Mouse (Mus musculus): ENCODE results near the gene Gm6358. TPM values are rescaled to one million over a fixed set of nuclear protein-coding genes. Genes with fewer than 3 reads are reported as not detected.
"Not testable (repeated sequence)": the region's sequence is repeated elsewhere in the genome, so short reads cannot be mapped to it uniquely, and the experiment has no call there.

The Gm6358 gene
- not detected in 2 replicates for polyA plus RNA-seq (2015; fragmentation: Nextera tagmentation; extraction: Ambion mirVana)

DNA sequence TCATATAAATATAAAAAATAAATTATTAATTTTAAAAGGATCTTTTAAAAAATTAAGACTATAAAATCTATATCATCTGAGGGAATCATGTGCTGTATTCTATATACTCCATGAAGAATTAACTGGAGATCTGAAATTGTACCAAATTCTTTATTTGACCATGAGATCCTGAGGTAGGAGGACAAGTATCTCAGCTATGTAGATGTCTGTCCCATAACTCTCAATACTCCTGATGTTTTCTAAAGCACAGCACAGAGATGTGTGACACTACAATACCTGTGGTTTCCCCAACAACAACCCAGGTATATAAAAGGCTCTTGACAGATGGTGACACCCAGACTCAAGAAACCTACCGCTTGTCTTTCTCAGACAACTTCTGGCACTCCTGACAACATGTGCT is at the start of gene Gm6358:
TSS of gene Gm6358 (plus strand) at position 301 of the 400 bp plus-strand sequence.
- WGBS = 100% methylated on average over 1 of the region's 1 CpGs
- Histone ChIP-seq H3K4me3 (ENCODE audit: low read depth, low read length) (no peak within 1 kb of the TSS), H3K4me2 (ENCODE audit: low read length) (no peak within 1 kb of the TSS), H3K9me3 (replicated peaks; ENCODE audit: control insufficient read depth, low read length, poor library complexity, severe bottlenecking) (no peaks in the 10 kb centered on the region), H3K27me3 (ENCODE audit: control insufficient read depth, insufficient read depth, low read depth, low read length) (no peaks in the 10 kb centered on the region), H3K4me1 (ENCODE audit: control insufficient read depth, insufficient read depth, low read length) (no peaks in the 10 kb centered on the region), H3K36me3 (ENCODE audit: control insufficient read depth, insufficient read depth, low read length) (no peaks in the 10 kb centered on the region), H3K27ac (ENCODE audit: low read length) (no peak within 1 kb of the TSS), H3K9ac (ENCODE audit: low read depth, low read length) (no peak within 1 kb of the TSS)
- no peak for ATAC-seq

GRCm38 (mm10) chr16:89150786-89151185 is 10.1 kb downstream of the Gm6358 start, which contains the start of gene Gm10061:
Gm10061 (plus strand) TSS chr16:89151086.
- no peak within 1 kb of the TSS for H3K27ac ChIP-seq (ENCODE audit: low read length)
- no peak within 1 kb of the TSS for H3K4me3 ChIP-seq (ENCODE audit: low read depth, low read length)
- no peaks in the 10 kb centered on the region for H3K27me3 ChIP-seq (ENCODE audit: control insufficient read depth, insufficient read depth, low read depth, low read length)
- ATAC-seq = no peak
- H3K36me3 ChIP-seq (ENCODE audit: control insufficient read depth, insufficient read depth, low read length) = no peaks in the 10 kb centered on the region
- H3K9me3 ChIP-seq (replicated peaks; ENCODE audit: control insufficient read depth, low read length, poor library complexity, severe bottlenecking) = no peaks in the 10 kb centered on the region
- H3K4me2 ChIP-seq (ENCODE audit: low read length) = no peak within 1 kb of the TSS
- no peak within 1 kb of the TSS for H3K9ac ChIP-seq (ENCODE audit: low read depth, low read length)
- WGBS = 100% methylated on average over 1 of the region's 1 CpGs
- no peaks in the 10 kb centered on the region for H3K4me1 ChIP-seq (ENCODE audit: control insufficient read depth, insufficient read depth, low read length)

DNA sequence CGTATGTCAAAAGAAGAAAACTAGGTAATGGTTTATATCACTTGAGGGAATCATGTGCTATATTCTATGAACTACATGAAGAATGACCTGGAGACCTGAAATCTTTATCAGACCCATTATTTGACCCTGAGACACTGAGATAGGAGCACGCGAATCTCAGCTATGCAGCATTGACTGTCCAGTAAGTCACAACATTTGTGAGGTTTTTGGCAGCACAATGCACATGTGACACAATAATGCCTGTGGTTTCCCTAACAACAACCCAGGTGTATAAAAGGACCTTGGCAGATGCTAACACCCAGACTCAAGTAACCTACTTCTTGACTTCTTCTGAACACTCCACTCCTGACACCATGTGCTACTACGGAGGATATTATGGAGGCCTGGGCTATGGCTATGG is 17.0 kb downstream of the Gm6358 start, which contains the start of gene Gm9789:
TSS of gene Gm9789 (plus strand) at position 301 of the 400 bp plus-strand sequence.
- Histone ChIP-seq H3K9ac (ENCODE audit: low read depth, low read length) (no peak within 1 kb of the TSS), H3K27me3 (ENCODE audit: control insufficient read depth, insufficient read depth, low read depth, low read length) (no peaks in the 10 kb centered on the region), H3K4me3 (ENCODE audit: low read depth, low read length) (no peak within 1 kb of the TSS), H3K36me3 (ENCODE audit: control insufficient read depth, insufficient read depth, low read length) (no peaks in the 10 kb centered on the region), H3K9me3 (replicated peaks; ENCODE audit: control insufficient read depth, low read length, poor library complexity, severe bottlenecking) (no peaks in the 10 kb centered on the region), H3K27ac (ENCODE audit: low read length) (no peak within 1 kb of the TSS), H3K4me1 (ENCODE audit: control insufficient read depth, insufficient read depth, low read length) (no peaks in the 10 kb centered on the region), H3K4me2 (ENCODE audit: low read length) (no peak within 1 kb of the TSS)
- no peak for ATAC-seq
- WGBS = 87% methylated on average over 4 of the region's 4 CpGs

DNA sequence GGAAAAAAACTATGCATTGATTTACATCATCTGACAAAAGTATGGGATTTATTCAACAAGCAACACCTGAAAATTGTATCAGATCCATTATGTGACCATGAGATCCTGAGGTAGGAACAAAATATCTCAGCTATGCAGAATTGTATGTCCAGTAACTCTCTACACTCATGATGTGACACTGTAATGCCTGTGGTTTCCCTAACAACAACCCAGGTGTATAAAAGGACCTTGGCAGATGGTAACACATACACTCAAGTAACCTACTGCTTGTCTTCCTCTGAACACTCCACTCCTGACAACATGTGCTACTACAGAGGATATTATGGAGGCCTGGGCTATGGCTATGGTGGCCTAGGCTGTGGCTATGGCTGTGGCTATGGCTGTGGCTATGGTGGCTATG is 28.5 kb downstream of the Gm6358 start, which contains the start of gene Gm7735:
TSS of gene Gm7735 (plus strand) at position 301 of the 400 bp plus-strand sequence.
- not testable (repeated sequence) for H3K4me3 ChIP-seq (ENCODE audit: low read depth, low read length); ATAC-seq

GRCm38 (mm10) chr16:89174435-89174834 is 33.8 kb downstream of the Gm6358 start, which contains the start of gene 1110057P08Rik:
1110057P08Rik (plus strand) TSS chr16:89174735.
- Histone ChIP-seq H3K4me1 (ENCODE audit: control insufficient read depth, insufficient read depth, low read length) (no peaks in the 10 kb centered on the region), H3K4me3 (ENCODE audit: low read depth, low read length) (no peak within 1 kb of the TSS), H3K4me2 (ENCODE audit: low read length) (no peak within 1 kb of the TSS), H3K9ac (ENCODE audit: low read depth, low read length) (no peak within 1 kb of the TSS), H3K36me3 (ENCODE audit: control insufficient read depth, insufficient read depth, low read length) (no peaks in the 10 kb centered on the region), H3K27ac (ENCODE audit: low read length) (no peak within 1 kb of the TSS), H3K9me3 (replicated peaks; ENCODE audit: control insufficient read depth, low read length, poor library complexity, severe bottlenecking) (no peaks in the 10 kb centered on the region), H3K27me3 (ENCODE audit: control insufficient read depth, insufficient read depth, low read depth, low read length) (no peaks in the 10 kb centered on the region)
- WGBS = 74% methylated on average over 2 of the region's 2 CpGs
- no peak for ATAC-seq

More for the DNA sequence above, 28.5 kb downstream of the Gm6358 start, which contains the start of gene Gm7735:
- H3K9ac ChIP-seq (ENCODE audit: low read depth, low read length); H3K27ac ChIP-seq (ENCODE audit: low read length); H3K4me1 ChIP-seq (ENCODE audit: control insufficient read depth, insufficient read depth, low read length); H3K36me3 ChIP-seq (ENCODE audit: control insufficient read depth, insufficient read depth, low read length); H3K27me3 ChIP-seq (ENCODE audit: control insufficient read depth, insufficient read depth, low read depth, low read length); H3K9me3 ChIP-seq (replicated peaks; ENCODE audit: control insufficient read depth, low read length, poor library complexity, severe bottlenecking); H3K4me2 ChIP-seq (ENCODE audit: low read length): not testable (repeated sequence)

DNA sequence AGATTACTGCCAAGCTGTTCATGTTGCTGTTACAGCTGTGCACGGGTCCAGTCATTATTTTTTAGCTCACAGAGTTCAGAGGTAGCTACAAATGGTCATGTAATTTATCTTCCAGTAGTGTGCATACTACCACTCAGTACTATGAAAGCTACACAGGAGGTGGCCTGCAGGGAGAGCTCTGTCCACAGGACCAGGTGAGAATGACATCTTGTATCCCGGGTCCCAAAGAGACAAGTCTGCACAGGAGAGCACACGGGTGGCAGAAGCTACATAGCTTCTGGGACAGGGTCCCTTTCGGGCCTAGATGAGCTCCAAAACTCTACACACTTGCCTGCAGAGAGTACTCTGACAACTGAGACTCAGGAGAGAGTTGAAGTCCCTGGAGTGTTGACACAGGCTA is 48.0 kb downstream of the Gm6358 start:
- no peak overlapping the region for H3K27ac ChIP-seq (ENCODE audit: low read length)
- H3K9ac ChIP-seq (ENCODE audit: low read depth, low read length) = no peak overlapping the region
- WGBS = 89% methylated on average over 4 of the region's 4 CpGs
- H3K4me1 ChIP-seq (ENCODE audit: control insufficient read depth, insufficient read depth, low read length) = no peaks in the 10 kb centered on the region
- no peak for ATAC-seq
- no peak overlapping the region for H3K4me2 ChIP-seq (ENCODE audit: low read length)
- no peak overlapping the region for H3K4me3 ChIP-seq (ENCODE audit: low read depth, low read length)
- no peaks in the 10 kb centered on the region for H3K36me3 ChIP-seq (ENCODE audit: control insufficient read depth, insufficient read depth, low read length)
- H3K27me3 ChIP-seq (ENCODE audit: control insufficient read depth, insufficient read depth, low read depth, low read length) = no peaks in the 10 kb centered on the region
- no peaks in the 10 kb centered on the region for H3K9me3 ChIP-seq (replicated peaks; ENCODE audit: control insufficient read depth, low read length, poor library complexity, severe bottlenecking)

Other genes starting within 250 kb of the Gm6358 start
- not detected in 2 replicates for gene Krtap19-5, start 244.4 kb upstream of the Gm6358 start, polyA plus RNA-seq (2015; fragmentation: Nextera tagmentation; extraction: Ambion mirVana)
- not detected in 2 replicates for gene Krtap19-9b, start 208.6 kb upstream of the Gm6358 start, polyA plus RNA-seq (2015; fragmentation: Nextera tagmentation; extraction: Ambion mirVana)
- not detected in 2 replicates for gene Krtap16-3, start 178.0 kb upstream of the Gm6358 start, polyA plus RNA-seq (2015; fragmentation: Nextera tagmentation; extraction: Ambion mirVana)
- not detected in 2 replicates for gene Krtap22-2, start 130.1 kb upstream of the Gm6358 start, polyA plus RNA-seq (2015; fragmentation: Nextera tagmentation; extraction: Ambion mirVana)
- not detected in 2 replicates for gene Gm10229, start 125.6 kb upstream of the Gm6358 start, polyA plus RNA-seq (2015; fragmentation: Nextera tagmentation; extraction: Ambion mirVana)
- not detected in 2 replicates for gene Krtap6-1, start 109.2 kb upstream of the Gm6358 start, polyA plus RNA-seq (2015; fragmentation: Nextera tagmentation; extraction: Ambion mirVana)
- gene Gm10228, start 99.4 kb upstream of the Gm6358 start, polyA plus RNA-seq (2015; fragmentation: Nextera tagmentation; extraction: Ambion mirVana) = not detected in 2 replicates
- gene Krtap6-5, start 93.0 kb upstream of the Gm6358 start, polyA plus RNA-seq (2015; fragmentation: Nextera tagmentation; extraction: Ambion mirVana) = not detected in 2 replicates
- gene 1110025L11Rik, start 76.8 kb upstream of the Gm6358 start, polyA plus RNA-seq (2015; fragmentation: Nextera tagmentation; extraction: Ambion mirVana) = not detected in 2 replicates
- gene Krtap6-3, start 56.8 kb upstream of the Gm6358 start, polyA plus RNA-seq (2015; fragmentation: Nextera tagmentation; extraction: Ambion mirVana) = not detected in 2 replicates
- not detected in 2 replicates for gene Gm10061, start 10.2 kb downstream of the Gm6358 start, polyA plus RNA-seq (2015; fragmentation: Nextera tagmentation; extraction: Ambion mirVana)
- not detected in 2 replicates for gene Gm9789, start 17.1 kb downstream of the Gm6358 start, polyA plus RNA-seq (2015; fragmentation: Nextera tagmentation; extraction: Ambion mirVana)
- not detected in 2 replicates for gene Gm7735, start 28.6 kb downstream of the Gm6358 start, polyA plus RNA-seq (2015; fragmentation: Nextera tagmentation; extraction: Ambion mirVana)
- gene 1110057P08Rik, start 33.9 kb downstream of the Gm6358 start, polyA plus RNA-seq (2015; fragmentation: Nextera tagmentation; extraction: Ambion mirVana) = not detected in 2 replicates
- gene Krtap20-2, start 65.0 kb downstream of the Gm6358 start, polyA plus RNA-seq (2015; fragmentation: Nextera tagmentation; extraction: Ambion mirVana) = not detected in 2 replicates